In the genomic region with DNA sequence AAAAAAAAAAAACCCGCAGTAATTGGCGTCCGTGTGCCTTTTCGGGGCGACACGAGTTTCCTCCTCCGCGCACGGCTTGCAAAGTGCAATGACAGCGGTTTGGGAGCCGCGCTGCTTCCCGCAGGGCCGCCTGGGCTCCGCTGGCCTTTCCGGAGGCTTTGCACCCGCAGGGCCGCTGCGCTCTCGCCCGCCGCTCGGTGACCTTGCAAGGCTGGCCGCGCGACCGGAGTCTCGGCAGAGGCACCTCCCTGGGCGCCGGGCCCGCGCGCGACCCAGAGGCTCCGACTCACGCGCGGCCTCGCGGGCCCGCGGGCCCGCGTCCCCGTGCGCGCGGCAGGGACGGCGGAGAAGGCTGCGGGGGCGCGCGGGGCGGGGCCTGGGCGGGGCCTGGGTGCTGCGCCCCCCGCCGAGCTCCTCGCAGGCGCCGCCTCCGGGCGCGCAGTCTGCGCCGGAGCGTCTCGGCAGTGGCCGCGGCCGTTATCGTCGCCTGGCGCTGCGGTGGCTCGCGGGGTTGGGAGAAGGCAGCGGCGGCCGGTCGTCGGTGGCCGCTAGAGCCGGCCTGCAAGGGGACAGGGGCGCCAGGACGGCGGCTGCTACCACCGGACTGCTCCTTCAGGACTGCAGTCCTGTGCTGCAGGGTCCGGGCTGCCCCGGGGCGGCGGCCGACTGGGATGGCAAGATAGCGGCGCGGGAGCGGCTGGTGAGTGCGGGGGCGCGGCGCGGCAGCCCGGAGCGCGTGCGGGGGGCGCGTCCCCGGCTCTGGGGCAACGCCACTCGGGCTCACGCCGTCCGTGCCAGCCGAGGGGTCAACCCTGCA, we compare ENCODE assay signal across 8 mouse cellular contexts. TPM values are rescaled to one million over a fixed set of nuclear protein-coding genes. Genes with fewer than 3 reads are reported as not detected.
A peak's percentile ranks its signal among the peaks of the same experiment; 100 is the strongest.
DNase-seq lines count a peak whose midpoint lies in the region; ATAC-seq lines count a peak whose summit lies in the region.

No protein-coding gene starts in this region.

- peak; percentile 34 for ATAC-seq in common myeloid progenitor, adult 5-6 weeks (replicated peaks; ENCODE audit: low read depth, poor library complexity, severe bottlenecking)
- peak; percentile 94 for ATAC-seq in intestine, embryonic 14.5 days (replicated peaks; ENCODE audit: low FRiP score, low TSS enrichment, low read depth)
- ATAC-seq in megakaryocyte, adult 5-6 weeks (ENCODE audit: poor library complexity, severe bottlenecking), result peak; percentile 58

- H3K27me3 ChIP-seq in intestine, embryonic 14.5 days (replicated peaks; ENCODE audit: control insufficient read depth, insufficient read depth, low read length), result no peaks in the 10 kb centered on the region

- peak overlapping the region; percentile 67 for H3K4me3 ChIP-seq in intestine, embryonic 14.5 days (ENCODE audit: low read depth, low read length)

- H3K36me3 ChIP-seq in intestine, embryonic 14.5 days (ENCODE audit: control insufficient read depth, insufficient read depth, low read length), result no peaks in the 10 kb centered on the region

- no peaks in the 10 kb centered on the region for H3K9me3 ChIP-seq in intestine, embryonic 14.5 days (ENCODE audit: control insufficient read depth, low read length)

- WGBS in intestine, embryonic 14.5 days, result under 1% methylated on average over 93 of the region's 116 CpGs

- peak; percentile 80 for DNase-seq in adipocyte (ENCODE audit: low spot score)
- peak; percentile 95 for DNase-seq in gastrocnemius, postnatal 14 days
- DNase-seq in intestine, embryonic 14.5 days (ENCODE audit: low spot score), result peak; percentile 88
- peak; percentile 69 to 93 for DNase-seq in left cerebral cortex, postnatal 10 days (ENCODE audit: extremely low spot score in 1 of 2, low spot score in 2 of 2)
- DNase-seq in right cerebral cortex, postnatal 14 days, result peak; percentile 88
- DNase-seq in urinary bladder, postnatal 25 days (ENCODE audit: low spot score), result peak; percentile 82

- peaks cover 18% of the 10 kb centered on the region for H3K4me1 ChIP-seq in intestine, embryonic 14.5 days (replicated peaks; ENCODE audit: control insufficient read depth, insufficient read depth, low read length)

- intact Hi-C loops in gastrocnemius, postnatal 14 days (cut with DNase I; ENCODE audit: low total_unique reads), result loop anchor here (10.0 kb wide), 1 partner anchor 225 kb away; no protein-coding TSS in a partner anchor
- intact Hi-C loops in left cerebral cortex, postnatal 10 days (cut with DNase I), result loop anchor here (5.0 kb wide), 1 partner anchor 127 kb away; no protein-coding TSS in a partner anchor

- peak overlapping the region; percentile 79 for H3K27ac ChIP-seq in intestine, embryonic 14.5 days (ENCODE audit: low read depth)

- H3K9ac ChIP-seq in intestine, embryonic 14.5 days (ENCODE audit: low read length), result peak overlapping the region; percentile 61

- peak overlapping the region; percentile 92 for H3K4me2 ChIP-seq in intestine, embryonic 14.5 days (ENCODE audit: low read length)

RNA-seq across cellular contexts. Expression of gene Lifr, which starts 38.9 kb away (rescaled TPM):
- 0.41 and 4.1 TPM in 2 replicates for total RNA-seq in common myeloid progenitor, adult 5-6 weeks (2017)
- total RNA-seq in gastrocnemius, postnatal 14 days (2021), result 10 to 100 TPM; 40.2 to 52.2 TPM
- polyA plus RNA-seq in intestine, embryonic 14.5 days (2014; fragmentation: Nextera tagmentation; extraction: Ambion mirVana), result 24.1 and 29.3 TPM in 2 replicates
- 10 to 100 TPM; 34.0 to 43.9 TPM for total RNA-seq in left cerebral cortex, postnatal 10 days (2021)
- 7.3 and 9.2 TPM in 2 replicates for total RNA-seq in megakaryocyte, adult 5-6 weeks (2015)
- 8.4 and 10.0 TPM in 2 replicates for total RNA-seq in megakaryocyte, adult 5-6 weeks (2017)

Comparison
In these comparisons a context has a peak if more than half of its experiments do, and no peak if none do; other contexts are left out.
1. Peak in every context shown above with its lines: DNase-seq, ATAC-seq, H3K4me3 ChIP-seq and H3K27ac ChIP-seq.
2. ATAC-seq: peak in every context shown above with its lines; median percentile 94 in intestine, embryonic 14.5 days; 58 in megakaryocyte, adult 5-6 weeks; 34 in common myeloid progenitor, adult 5-6 weeks.